Mouse (Mus musculus): ENCODE measurements around the gene Foxd1.

Foxd1 gene

GRCm38 (mm10) chr13:98355559-98356111, 1.6 kb downstream of the Foxd1 start:
- DNase-seq (ENCODE audit: low spot score in 2 of 2), result no peak

- DNase-seq (ENCODE audit: low spot score in 2 of 2), result no peak
Measured at GRCm38 (mm10) chr13:98356176-98356972, 2.3 kb downstream of the Foxd1 start.

DNA sequence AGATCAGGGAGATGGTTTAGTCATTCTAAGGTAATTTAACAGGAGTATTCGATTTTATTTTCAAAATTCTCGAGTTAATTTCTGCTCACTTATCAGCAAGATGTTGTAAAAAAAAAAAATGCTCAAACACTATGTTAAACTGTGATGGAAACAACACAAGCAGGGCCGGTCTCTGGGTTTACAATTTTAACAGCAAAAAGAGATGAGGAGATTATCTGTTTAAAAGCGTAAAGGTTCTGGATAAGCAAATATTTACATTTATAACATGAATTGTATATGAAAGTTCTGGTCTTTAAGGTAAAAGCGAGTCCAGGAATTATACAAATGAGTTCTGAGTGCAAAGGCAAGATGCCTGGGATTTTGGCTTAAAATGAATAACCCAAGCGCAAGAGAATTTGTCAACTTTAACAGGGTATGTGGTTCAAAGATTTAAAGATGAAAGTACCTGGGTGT, 3.0 kb downstream of the Foxd1 start:
- DNase-seq (ENCODE audit: low spot score in 2 of 2), result no peak

DNA sequence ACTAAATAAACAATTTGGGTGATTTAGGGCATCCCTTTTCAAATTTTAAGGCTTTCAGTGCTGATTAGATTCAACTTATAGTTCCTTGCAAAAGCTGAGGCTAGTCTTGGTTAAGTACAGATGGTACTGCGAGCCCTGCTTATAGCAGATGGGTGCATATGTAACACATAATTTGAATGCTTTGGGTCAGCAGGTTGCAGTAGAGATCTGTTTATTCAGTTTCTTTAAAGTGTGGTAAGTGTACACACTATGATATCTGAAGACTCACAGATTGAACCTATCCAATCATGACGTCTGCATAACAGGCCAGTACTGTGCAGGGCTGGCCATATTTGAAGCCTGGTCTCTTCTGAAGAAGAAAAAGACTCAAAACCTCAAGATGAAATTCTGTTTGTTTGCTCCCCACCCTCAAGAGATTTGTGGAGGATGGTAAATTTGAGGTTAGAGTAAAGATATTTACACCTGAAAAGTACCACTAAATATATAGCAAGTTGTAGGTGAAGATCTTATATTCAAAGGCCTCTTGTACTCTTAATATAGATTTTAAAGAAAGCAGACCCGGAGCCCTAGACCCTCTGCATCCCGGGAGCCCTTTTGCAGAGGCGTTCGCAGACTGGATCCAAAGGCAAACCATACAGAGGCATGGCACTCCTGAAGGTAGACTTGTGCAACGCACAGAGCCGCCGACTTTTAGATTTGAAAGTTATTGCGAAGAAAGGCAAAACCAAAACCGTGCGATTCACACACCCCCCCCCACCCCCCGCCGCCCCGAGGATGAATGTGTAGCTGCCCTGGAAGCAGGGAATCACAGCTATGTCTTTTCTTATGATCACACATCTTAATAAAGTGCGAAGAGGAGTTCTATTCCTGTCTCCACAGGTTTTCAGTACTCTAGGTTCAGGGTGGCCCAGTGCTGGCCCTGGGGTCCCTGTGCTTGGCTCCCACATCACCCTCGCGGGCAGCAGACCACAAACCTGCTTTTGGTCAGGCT, 3.7 kb downstream of the Foxd1 start:
- no peak for DNase-seq (ENCODE audit: low spot score in 2 of 2)

DNA sequence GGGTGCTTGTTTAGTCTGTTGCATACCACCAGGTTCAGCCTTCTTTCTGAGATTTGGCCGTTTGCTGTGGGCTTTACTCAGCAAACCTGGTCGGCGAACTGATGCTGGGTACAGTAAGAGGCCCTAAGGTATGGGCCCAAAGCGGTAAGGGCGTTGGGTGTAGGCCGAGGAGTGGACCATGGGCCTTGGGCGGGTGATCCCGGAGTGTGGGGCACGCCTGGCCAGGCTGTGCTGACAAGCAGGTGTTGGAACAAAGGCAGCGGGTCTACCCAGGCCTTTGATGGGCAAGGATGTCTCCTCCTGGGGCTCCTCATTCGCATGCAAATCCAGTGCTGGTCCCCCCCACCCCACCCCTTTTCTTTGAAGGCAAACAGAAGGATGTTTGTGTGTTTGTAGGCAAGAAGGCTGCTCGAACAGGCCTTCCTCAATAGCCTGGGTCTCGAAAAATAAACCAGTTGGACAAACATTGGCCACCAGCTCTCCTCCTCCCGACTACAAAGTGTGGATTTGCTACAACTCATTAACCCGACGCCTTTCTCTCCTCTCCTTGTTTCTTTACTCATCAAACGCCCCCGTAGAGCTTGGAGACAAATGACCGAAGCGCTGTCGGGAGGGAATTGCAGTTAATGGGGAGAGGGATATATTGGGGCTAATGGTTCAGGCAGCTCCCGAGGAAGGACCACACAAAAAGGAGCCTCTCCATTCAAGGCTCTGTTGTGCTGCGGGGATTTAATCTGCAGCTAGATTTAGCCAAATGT, 4.6 kb downstream of the Foxd1 start:
- no peak for DNase-seq (ENCODE audit: low spot score in 2 of 2)

DNA sequence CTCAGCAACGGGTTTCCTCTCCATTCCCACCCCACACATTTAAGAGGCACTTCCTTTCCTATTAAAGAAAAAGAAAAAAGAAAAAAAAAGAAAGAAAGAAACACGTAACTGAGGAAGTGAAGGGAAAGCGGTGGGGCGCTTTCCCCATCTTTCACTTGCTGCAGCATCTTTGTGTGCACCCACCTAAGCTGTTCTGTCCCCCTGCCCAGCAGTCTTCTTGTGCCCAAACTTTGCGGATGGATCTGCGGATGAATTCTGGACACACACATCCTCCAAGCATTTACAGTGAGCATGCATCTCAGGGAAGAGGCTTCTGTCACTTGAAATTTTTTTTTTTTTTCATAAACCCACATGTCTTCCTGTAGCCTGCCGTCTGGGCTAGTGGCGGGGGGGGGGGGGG, 5.3 kb downstream of the Foxd1 start:
- DNase-seq (ENCODE audit: low spot score in 2 of 2), result no peak

GRCm38 (mm10) chr13:98360391-98360790, 6.3 kb downstream of the Foxd1 start:
- no peak for DNase-seq (ENCODE audit: low spot score in 2 of 2)

DNA sequence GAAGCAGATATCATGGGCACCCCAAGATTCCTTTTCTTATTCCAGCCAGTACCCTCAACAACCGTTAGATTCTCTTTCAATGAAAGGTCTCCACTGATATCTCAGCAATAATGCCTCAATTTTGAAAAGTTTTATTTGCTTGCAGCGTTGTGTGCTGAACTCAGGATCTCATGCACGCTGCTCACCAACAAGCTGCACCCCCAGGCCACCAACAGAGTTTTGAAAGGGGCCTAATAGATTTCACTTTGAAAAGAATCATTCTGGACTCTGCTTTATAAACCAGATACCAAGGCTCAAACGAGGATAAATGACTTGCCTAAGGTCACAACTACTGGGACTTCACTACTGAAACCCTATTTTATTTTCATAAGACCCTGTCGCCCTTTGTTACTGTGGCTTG, 7.1 kb downstream of the Foxd1 start:
- DNase-seq (ENCODE audit: low spot score in 2 of 2), result no peak

DNA sequence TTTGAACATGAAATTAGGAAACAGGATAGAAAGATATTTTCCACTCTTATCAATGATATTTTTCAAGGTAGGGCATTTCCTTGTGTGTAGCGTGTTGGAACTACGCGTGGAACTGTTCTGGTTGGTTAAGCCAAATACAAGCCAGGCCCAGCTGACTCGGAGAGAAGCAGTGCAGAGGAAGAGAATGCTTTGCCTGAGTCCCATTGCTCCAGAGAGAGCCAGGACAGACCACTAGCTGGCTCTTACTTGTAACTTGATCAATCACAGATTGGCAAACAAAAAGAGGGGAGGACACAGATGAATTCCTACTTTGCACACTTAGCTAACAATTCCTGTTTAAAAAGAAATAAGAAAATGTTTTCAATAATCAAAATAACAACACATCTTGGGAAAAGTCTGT, 9.0 kb downstream of the Foxd1 start:
- DNase-seq (ENCODE audit: low spot score in 2 of 2), result no peak

DNA sequence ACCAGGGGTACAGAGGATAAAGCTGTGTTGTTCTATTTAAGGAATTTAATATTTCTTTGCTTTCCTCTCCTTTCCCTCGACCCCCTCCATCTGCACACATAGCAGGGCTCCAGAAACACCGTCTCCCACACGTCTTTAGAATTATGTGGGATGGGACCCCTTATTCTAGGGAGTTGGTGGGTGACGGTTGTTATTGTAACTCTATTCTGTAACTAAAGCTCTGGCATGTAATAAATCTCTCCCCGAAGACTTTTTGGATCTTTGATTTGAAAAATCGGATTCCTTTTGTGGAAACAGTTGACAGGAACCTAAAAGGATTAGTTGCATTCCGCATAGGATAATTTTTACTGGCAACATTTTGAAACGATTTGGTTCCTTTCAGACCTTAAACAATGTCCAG, 11.0 kb downstream of the Foxd1 start:
- DNase-seq (ENCODE audit: low spot score in 2 of 2), result no peak

DNA sequence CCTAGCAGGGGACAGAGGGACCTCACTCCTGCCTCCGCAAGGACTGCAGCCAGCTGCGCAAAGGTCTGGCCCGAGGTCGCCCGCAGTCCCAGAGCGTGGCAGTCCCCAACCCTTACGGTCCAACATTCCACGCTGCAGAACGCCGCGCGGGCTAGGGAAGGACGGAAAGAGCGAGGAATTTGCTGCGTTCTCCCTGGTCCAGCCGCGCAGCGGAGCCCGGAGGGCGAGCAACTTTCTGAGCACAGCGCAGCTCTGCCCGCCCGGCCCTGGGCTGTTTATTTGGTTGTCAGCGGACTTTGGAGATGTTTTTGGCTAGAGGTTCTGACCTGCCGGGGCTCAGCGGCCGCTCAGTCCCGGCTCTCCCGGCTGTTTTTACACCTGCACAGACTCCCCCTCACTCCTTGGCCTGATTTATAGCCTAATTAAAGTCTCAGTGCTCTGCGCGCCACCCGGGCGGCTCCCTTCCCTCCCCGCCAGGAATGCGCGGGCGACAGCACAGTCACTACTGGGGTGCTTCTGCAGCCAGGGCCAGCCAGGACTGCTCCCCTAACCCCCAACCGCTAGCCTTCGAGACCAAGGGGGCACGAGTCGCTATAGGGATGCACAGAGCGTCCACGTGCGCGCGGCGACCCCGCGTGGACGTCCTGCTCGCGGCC, 11.9 kb downstream of the Foxd1 start:
- DNase-seq (ENCODE audit: low spot score in 2 of 2), result no peak

DNA sequence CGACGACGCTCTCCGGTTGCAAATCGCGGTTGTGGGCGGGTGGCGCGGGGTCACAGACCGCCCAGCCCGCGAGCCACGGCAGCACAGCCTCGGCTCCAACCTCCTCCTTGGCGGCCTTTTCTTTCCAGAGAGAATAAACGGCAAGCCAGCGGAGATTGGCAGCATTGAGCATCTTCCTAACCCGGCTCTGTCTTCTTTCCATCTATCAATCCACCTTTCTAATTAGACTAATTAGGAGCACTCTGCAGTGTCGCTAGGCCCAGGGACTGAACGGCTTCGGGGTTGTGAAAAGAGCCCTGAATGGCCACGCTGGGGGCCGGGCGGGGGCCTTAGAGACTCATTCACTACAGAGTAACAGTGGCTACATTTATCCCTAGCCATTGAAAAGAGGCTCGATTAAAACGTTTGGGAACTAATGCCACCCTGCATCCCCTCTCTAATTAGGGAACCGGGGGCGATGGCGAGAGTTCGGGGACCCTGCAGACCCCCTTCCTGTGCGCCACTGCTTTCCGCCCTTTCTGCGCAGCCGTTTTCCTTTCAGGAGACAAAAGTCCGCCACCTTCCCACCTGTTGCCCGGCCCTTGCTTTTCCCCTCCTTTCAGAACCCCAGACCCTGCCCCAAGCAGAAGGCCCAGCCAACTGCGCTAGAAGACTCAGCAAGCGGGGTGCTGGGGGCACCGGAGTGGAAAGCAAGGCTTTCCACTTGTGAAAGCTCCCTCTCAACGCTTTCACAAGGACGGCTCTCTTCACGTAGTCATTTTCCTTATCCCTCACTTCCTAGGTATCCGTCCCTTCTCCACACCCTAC, 12.6 kb downstream of the Foxd1 start:
- no peak for DNase-seq (ENCODE audit: low spot score in 2 of 2)

- DNase-seq (ENCODE audit: low spot score in 2 of 2), result no peak
Measured at GRCm38 (mm10) chr13:98367601-98368000, 13.6 kb downstream of the Foxd1 start.

- no peak for DNase-seq (ENCODE audit: low spot score in 2 of 2)
Measured at GRCm38 (mm10) chr13:98369046-98369445, 15.0 kb downstream of the Foxd1 start.

- DNase-seq (ENCODE audit: low spot score in 2 of 2), result no peak
Measured at GRCm38 (mm10) chr13:98374560-98374959, 20.5 kb downstream of the Foxd1 start.

GRCm38 (mm10) chr13:98374979-98375378, 20.9 kb downstream of the Foxd1 start:
- no peak for DNase-seq (ENCODE audit: low spot score in 2 of 2)

DNA sequence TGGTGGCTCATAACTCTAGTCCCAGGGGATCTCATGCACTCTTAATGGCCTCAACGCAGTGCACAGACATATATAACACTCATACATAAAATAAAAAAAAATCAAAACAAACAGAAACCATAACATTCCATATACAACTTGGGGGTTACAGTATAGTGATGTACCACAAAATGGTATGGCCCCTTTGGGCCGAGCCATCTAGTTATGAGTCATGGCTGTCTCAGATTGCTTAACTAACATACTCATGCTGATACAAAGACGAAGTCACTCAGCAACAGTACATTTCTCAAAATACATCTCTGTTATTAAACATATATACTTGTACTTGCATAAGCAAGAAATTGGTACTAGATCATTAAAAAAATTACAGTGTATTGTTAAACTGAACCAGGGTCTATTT, 23.7 kb downstream of the Foxd1 start:
- DNase-seq (ENCODE audit: low spot score in 2 of 2), result no peak

GRCm38 (mm10) chr13:98382751-98383150, 28.7 kb downstream of the Foxd1 start:
- DNase-seq (ENCODE audit: low spot score in 2 of 2), result no peak

DNA sequence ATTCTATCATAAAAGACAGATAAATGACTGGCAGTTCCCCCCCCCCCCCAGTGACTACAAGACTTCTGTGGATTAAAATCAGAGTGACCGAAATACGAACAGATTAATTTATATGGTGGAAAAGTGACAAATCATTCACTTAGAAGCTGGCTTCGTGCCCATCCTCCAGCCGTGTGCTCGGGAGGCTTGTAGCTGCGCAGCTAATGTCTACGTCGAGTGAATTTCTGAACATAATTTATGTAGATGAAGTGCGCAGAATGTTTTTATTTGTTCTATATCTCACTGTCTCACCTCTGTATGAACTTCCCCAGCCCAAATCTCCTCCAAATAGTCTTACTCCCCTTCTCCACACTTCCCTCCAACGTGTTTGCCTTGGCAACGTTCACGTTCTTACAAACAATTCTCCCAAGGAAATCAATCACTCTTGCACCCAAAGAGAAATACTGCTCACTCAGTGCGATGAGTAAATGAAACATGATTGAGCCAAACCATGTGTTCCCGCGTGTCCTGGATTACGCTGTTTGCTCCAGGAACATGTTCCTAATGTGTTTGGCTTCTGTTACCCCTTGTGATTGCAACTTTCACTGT, 30.0 kb downstream of the Foxd1 start:
- no peak for DNase-seq (ENCODE audit: low spot score in 2 of 2)

GRCm38 (mm10) chr13:98385877-98386276, 31.8 kb downstream of the Foxd1 start:
- DNase-seq (ENCODE audit: low spot score in 2 of 2), result no peak

All from heart, adult 9 months (tissue).